Mouse (Mus musculus) adrenal gland, adult 8-10 months (tissue): ENCODE data around the gene Suv39h2. TPM values are rescaled to one million over a fixed set of nuclear protein-coding genes. Genes with fewer than 3 reads are reported as not detected.

ENCODE experiments used
- DNase-seq: peaks from one replicate; pipeline ENCODE4 v3.0.0; 2022
- total RNA-seq, 4 experiments: library from RNA; stranded (reverse); gene quantifications; 2 replicates each; pipeline ENCODE4 v1.2.4; 2022

Gene Suv39h2
- 1 to 10 TPM; 1.4 to 2.0 (median 1.6) TPM for total RNA-seq

DNA sequence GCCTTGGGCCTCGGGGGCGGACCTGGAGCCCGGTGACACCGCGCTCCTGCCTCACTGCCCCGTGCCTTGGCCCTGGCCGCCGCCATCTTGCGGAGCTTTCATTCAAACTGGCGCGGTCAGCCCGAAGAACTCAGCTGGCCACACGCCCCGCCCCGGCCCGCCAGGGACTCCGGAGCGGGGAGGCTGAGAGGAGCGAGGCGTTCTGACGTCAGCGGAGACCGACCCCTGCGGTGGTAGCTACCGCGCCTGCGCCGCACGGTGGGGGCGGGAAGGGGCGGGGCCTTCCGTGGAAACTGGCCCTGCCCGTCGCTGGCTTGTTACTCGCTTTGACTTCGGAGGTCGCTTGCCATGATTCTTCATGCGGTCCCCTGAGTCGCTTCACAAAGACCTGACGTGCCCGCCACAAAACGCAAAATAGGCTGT lies at the start of gene Suv39h2:
Gene Suv39h2 (minus strand): TSS at position 171 of the 423 bp plus-strand sequence.
- peak; percentile 96 for DNase-seq

DNA sequence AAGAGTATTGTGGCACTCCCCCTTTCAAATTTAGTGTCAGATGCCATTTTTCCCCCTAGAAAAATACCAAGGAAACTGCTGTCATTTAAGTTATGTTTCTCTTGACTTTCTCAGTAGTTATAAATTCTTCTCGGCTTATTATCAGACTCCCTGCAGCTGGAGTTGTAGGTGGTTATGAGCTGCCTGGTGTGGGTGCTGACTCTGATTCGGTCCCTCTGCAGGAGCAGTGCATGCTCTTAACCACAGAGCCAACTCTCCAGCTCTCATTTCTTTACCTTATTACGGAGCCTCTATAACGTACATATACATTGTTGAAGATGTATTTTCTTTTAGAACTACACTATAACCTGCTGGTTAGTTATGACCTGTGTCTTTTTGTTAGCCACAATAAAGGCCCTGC lies 47.7 kb upstream of the Suv39h2 start:
- DNase-seq: no peak

DNA sequence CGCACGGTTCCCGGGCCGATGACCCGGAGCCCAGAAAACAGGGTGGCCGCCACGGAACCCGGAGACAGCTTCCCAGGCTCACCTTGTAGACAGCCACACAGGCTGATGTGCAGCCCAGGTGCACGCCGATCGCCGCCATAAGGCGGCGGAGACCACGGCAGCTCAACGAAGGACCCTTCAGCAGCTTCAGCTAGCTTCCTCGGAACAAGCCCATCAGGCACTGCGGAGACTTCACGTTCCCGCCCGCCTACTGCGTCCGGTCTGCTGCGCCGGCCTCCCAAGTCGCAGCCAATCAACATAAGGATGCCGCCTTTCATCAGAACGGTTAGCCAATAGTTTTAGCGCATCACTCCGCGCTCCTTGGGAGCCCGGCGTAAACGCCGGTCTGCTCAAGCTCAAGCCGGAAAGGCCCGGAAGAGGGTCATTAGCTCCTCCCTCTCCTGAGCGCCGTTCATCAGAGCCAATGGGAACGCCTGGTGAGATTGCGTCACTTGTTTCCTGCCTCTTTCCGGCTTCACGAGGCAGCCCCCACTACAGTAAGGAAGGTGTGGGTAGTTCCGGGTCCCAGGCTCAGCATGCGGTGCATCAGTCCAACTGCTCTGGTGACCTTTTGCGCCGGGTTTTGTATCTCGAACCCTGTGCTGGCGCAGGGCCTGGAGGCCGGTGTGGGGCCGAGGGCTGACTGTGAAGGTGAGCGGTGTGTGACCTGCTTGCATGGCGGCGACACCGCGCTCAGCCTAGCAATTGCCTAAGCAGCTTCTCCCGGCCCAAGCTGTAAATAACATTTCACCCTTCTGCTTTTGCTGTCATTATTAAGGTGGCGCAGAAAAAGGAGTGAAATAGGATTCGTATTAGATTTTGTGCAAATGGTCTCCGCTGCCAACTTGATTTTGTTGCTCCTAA lies 38.0 kb upstream of the Suv39h2 start, which contains the start of the genes Gm45902, Hspa14 and Cdnf:
Gene Gm45902 (minus strand): TSS at position 239 of the 903 bp plus-strand sequence.
Gene Hspa14 (minus strand): TSS at position 263 of the 903 bp plus-strand sequence.
Gene Cdnf (plus strand): TSS at position 479 of the 903 bp plus-strand sequence.
- DNase-seq: peak; percentile 98

- DNase-seq: peak; percentile 17
Observed at GRCm38 (mm10) chr2:3512076-3512475, 37.2 kb upstream of the Suv39h2 start.

- no peak for DNase-seq
Observed at GRCm38 (mm10) chr2:3500886-3501285, 26.1 kb upstream of the Suv39h2 start.

DNA sequence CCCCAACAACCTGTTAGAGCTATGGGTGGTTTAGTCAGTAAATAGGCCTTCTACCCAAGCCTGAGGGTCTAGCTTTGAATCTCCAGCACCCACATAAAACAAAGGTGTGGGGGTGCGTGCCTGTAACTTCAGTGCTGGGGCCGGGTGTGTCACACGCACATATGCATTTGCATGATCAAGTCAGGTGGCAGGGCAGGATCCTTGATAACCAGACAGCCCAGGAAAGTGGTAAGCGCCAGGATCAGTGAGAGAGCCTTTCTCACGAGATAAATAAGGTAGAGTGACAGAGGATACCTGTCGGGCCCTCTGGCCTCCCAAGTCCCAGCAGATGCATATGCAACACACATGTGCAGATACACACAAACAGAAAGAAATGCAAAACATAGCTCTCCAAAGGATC lies 24.7 kb upstream of the Suv39h2 start:
- DNase-seq: no peak

DNA sequence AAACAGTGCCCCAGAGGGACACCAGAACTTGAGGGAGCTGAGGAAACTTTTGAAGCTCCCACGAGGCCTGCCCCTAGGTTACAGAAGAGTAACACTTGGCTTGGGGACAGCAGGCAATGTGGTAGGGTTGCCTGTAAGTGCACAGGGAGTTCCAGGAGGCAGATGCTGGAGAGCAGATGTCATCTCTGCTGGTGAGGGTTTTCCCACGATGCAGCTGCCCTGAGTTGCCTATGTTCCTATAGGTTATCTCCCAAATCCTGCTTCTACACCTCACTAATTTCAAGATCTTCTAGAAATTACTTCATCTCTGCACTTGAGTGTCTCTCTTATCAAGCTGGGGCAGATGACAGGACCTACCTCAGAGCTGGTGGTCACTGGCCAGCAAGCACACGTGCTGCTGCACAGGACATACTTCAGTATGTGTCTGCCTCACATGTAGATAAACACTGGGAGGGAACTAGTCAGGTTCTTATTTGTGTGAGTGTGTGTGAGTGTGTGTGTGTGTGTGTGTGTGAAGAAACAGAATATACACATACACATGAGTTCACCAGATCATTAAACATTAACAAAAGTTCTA lies 19.1 kb upstream of the Suv39h2 start:
- no peak for DNase-seq

DNA sequence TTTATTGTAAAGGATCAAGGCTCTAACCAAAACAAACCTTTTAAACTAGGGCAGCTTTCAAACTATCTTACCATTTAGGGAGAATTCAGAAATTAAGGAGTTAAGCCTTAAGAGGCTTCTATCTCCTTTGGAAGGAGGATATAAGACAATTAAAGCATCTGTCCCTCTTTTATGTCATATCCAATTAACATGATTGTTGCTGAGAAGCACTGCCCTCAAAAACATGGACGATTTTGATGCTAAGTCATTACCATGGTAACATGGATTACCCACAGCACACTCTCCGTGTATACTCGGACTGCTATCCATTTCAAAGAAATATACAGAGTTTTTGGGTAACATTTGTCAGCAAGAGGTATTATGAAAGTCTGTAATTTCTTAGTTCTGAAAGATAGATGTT lies 15.0 kb upstream of the Suv39h2 start:
- no peak for DNase-seq

GRCm38 (mm10) chr2:3480239-3480638 lies 5.4 kb upstream of the Suv39h2 start:
- no peak for DNase-seq

DNA sequence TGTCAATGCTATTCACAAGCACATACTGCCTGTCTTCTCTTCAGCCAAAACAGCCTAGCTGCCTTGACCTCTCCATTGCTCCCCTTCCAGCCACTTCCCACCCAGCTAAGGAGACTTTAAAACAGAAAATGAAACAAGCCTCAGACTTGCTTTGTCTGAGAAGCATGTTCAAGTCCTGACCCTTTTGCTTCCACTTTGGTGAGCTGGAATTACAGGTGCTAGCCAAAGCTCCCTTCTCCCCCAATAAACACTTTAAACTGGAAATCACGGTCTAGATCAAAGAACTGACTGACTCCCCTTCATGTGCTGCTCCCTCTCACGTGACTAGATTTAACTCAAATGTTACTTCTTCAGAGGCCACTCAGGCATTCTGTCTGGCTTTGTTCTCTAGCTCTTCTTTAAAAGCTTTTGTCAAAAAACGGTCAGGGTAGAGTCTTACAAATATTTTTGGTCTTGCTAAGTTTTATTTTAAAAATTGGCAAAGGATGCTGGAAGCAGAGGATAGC lies 968 bp upstream of the Suv39h2 start:
- DNase-seq: no peak

DNA sequence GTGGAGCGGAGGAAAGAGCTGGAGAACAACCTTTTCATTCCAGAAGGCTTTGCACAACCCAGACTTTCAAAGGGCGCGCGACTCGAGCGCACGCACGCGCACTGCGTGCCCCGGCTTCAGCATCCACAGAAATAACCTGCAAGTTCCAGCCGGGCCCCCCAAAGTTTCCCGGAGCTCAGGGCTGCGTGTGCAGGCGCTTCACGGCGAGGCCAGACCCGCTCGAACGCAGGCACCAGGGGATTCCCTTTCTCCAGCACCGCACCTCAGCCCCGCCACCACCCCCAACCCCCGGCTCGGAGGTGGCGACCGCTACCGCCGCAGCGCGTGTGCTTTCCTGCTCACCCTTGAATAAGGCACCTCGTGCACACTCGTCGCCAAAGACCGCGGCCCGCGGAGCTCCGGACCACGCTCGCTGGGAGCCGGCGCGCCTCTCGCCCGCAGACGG lies 448 bp downstream of the Suv39h2 start:
- DNase-seq: peak; percentile 47

DNA sequence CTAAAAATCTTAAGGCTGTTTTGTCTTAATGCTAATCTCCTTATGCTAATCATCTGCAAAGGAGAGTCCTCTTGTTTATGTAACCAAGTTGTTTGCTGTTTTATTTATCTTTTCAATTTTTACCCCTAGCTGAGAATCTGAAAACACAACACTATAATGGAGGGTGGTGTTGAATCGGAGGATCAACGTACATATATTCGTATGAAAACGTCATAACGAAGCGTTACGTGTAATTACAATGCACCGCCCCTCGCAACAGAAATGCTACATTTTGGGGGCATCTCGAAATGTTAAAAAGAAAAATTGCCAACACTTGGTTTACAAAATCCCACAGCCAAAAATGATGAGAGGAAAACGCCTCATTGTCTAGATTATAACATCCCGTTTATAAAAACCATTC lies 940 bp downstream of the Suv39h2 start:
- DNase-seq: no peak

DNA sequence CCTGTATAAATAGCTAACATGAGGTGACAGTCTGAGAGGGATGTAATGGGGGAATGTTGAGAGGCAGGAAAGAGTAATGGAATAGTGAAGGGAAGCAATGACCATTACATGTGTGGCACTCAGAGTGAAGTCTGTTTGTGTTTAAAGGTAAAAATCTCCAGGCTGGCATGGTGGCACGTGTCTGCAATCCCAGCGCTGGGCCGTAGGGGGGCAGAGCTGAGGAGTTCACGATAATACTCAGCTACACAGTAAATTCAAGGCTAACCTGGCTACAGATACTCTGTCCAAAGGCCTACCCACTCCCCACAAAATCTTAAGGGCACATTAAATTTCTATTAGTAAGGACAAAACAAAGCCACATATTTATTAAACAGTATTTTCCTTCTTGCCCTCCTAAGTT lies 18.2 kb downstream of the Suv39h2 start:
- DNase-seq: no peak

DNA sequence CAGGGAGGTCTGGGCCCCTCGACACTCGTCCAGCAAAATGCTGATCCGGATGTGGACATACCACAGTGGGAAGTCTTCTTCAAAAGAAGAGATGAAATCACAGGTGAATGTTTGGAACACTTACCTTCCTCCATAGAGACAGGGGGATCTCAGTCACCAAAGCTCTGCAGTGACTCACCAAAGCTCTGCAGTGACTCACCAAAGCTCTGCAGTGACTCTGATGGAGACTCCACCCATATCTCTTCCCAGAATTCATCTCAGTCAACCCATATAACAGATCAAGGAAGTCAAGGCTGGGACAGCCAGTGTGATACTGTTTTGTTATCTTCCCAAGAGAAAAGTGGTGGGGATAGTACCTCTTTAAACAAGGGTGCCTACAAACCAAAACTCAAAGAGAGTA lies 21.7 kb downstream of the Suv39h2 start:
- DNase-seq: no peak

GRCm38 (mm10) chr2:3449431-3449830 lies 25.4 kb downstream of the Suv39h2 start:
- DNase-seq: no peak

- no peak for DNase-seq
Observed at GRCm38 (mm10) chr2:3445984-3446383, 28.8 kb downstream of the Suv39h2 start.

- no peak for DNase-seq
Observed at GRCm38 (mm10) chr2:3444206-3444605, 30.6 kb downstream of the Suv39h2 start.

- DNase-seq: no peak
Observed at GRCm38 (mm10) chr2:3437956-3438355, 36.9 kb downstream of the Suv39h2 start.

DNA sequence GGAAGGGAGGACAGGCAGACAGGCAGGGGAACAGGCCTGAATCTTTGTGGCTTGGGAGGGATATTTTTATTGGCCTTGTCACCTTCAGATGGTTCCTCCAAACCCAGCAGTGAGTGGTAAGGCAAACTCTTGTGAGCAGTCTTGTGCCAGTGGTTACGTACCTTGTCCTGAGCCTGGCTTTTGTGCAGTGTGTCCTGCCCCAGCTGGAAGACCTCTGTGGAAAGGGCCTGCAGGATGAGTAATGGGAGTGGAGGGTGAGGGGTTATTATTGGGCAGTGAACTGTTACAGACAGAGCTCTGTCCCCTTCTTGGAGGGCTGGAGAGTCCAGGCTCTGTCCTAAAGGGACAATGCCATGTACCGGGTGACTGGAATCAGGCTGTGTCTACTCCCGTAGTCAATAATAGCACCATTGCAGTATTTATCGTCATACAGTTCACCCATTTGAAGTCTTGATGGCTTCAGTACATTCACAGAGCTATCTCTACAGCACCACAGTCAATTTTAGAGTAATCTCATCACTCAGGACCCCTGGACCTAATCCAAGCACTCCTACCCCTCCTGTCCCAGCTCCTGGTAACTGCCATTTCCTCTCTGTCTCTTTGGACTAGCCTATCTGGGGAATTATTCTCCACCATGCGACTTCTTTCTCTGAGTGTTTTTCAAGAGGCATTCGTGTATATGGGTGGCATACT lies 39.3 kb downstream of the Suv39h2 start:
- DNase-seq: no peak

GRCm38 (mm10) chr2:3430956-3431355 lies 43.9 kb downstream of the Suv39h2 start:
- no peak for DNase-seq

DNA sequence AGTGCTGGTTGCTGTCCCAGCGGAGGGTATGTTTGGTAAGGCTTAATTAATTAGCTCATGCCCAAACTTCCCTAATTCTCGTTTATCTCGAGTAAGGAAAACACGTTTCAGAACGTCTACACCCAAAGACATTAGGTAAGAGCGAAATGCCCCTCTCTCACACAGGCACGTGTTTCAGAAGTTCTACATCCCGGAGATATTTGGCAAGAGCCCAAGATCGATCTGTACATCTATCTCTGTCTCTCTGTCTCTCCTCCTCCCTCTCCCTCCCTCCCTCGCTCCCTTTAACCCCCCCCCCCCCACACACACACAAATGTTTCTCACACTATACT lies 50.3 kb downstream of the Suv39h2 start:
- no peak for DNase-seq

DNA sequence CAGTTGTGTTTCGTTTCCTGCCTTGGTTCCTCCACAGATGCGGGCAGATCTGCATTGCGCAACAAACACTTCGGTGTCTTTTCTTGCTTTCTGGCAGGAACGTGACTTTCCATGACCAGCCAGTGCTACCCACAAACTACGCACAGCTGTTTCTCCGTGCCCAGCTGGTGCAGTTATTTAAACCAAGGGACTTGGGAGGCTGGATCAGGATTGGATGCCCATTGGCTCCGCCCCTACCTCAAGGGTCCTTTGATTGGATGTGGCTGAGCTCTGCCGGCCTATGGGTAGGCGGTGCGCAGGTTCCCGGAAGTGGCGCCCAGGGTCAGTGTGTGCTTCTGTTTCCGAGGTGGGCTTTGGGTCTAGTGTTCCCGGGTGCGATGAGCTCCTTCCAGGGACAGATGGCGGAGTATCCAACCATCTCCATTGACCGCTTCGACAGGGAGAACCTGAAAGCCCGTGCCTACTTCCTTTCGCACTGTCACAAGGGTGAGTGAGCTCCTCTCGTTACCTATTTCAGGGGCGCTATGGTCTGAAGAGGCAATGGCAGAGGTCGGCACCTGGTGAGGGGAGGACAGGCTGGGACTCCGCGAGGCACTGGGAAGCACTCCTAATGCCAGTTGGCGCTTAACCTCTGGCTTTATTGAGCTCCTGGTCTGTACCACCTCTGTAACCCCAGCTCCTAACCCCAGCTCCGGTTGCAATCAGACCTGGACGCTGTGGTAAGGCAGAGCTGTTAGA lies 50.8 kb downstream of the Suv39h2 start, which contains the start of gene Dclre1c:
Gene Dclre1c (plus strand): TSS at position 291 of the 738 bp plus-strand sequence.
- DNase-seq: peak; percentile 90
